Mouse (Mus musculus): ENCODE results near the gene Lef1.
A peak's percentile ranks its signal among the peaks of the same experiment; 100 is the strongest.

Gene Lef1

DNA sequence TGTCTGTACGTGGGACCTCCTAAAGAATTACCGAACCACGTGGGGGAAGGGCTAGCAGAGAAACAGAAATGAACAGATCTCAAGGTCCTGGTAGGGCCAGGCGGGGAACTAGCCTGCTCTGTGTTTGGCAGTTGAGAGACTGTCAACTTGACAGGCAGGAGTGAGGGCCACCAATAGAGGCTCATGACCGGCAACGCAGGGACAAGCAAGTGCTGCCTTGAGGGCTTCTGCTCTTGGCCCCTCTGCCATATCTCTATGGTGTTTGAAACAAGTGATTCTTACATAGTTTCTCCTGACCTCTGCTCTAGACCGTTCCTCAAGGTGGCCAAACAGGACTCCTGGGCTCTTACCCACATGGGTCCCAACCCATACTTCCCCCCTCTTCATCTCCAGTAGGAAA lies 141.3 kb downstream of the Lef1 start:
- DNase-seq = no peak

DNA sequence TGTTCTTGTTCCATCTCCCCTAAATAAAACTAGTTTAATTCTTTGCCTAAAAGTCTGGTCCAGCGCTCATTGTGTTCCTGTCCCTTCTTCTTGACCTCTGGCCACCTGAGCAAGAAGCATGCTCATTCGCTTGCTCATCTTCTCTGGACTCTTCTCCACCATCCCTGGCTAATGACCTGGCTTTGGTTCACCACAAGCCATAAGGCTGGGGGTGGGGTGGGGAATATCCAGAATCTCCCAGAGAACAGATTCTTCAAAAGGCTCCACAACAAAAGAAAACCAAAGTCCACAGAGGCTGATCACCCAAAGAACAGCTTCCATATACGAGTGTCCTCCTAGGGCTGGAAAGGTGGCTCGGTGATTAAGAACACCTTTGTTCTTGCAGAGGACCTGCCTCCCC lies 144.7 kb downstream of the Lef1 start:
- DNase-seq = peak; percentile 18 to 44

DNA sequence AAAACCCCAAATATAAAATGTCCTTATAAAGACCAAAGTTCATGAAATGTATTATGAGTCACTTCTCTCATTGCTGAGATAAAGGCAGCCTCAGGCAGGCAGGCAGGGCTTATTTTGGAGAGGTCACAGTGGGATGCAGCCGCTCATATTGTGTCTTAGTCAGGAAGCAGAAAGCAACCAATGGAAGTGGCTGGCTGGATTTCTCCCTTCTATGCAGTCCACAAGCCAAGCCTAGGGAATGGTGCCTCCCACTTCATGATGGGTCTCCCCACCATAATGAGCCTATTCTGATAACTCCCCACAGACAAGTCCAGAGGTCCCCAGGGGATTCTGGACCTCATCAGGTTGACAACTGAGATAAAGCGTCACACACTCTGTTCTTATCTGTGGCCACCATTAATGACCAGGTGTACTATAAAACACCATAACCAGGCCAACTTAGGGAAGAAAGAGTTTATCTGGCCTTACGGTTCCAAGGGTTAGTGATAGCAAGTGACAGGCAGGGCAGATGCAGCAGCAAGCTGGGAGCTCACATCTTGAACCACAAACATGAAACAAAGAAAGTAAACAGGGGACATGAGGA lies 145.2 kb downstream of the Lef1 start:
- DNase-seq = no peak

DNA sequence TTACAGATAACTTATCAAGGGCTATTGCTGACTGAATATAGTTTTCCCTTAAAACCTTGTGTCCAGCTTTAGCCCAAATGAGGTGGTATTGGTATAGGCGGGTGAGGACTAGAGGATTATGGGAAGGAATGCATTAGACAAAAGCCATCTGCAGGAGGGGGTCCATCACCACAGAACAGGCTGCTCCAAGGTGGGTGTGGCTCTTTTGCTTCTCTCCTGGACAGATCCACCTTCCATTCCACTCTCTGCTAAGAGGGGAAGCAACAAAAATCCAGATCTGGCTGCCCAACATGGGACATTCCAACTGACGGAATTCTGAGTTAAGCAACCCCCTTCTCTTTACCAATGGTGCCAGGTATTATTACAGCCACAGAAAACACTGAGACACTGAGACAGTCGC lies 148.7 kb downstream of the Lef1 start:
- no peak for DNase-seq

DNA sequence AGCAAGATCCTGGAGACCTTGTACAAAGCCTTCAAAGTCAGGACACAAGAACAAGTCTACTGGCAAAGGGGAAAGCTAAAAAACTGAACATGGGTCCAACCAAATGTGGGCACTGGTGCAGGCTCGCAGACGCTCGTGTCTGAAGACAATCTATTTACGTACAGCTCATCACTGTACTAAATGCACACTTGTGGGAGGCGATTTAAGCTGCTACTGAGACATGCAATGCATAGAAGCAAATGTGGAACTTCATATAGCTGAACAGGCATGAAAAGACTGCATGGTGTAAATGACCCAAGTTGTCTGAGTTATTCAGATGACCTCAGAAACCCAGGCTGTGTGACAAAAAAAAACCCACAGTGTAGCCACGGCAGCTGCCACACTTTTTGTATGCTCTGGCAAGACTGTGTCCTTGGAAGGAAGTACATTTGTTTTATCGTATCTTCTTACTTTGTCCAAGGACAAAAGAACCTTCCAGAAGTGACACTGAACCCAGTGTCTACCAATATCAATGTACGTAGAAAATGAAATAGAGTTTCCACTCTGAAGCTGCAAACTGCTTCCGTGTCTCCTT lies 149.2 kb downstream of the Lef1 start:
- DNase-seq = no peak

DNA sequence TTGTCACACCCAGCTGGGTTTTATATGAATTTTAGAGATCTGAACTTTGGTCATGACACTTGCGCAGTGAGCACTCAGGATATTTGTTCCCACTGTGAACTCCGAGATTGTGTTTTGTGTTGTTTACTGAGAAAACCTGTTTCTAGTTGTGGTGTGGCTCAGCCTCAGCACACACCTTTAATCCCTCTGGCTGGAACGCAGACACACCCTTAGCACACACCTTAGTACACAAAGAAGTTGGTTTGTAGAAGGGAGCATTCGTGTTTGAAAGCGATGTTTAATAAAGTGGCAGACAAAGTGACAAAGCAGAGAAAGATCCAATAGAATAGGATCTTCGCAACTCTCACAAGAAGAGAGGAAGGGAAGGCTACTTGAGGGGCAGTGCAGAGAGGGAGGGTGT lies 150.1 kb downstream of the Lef1 start:
- DNase-seq = no peak

DNA sequence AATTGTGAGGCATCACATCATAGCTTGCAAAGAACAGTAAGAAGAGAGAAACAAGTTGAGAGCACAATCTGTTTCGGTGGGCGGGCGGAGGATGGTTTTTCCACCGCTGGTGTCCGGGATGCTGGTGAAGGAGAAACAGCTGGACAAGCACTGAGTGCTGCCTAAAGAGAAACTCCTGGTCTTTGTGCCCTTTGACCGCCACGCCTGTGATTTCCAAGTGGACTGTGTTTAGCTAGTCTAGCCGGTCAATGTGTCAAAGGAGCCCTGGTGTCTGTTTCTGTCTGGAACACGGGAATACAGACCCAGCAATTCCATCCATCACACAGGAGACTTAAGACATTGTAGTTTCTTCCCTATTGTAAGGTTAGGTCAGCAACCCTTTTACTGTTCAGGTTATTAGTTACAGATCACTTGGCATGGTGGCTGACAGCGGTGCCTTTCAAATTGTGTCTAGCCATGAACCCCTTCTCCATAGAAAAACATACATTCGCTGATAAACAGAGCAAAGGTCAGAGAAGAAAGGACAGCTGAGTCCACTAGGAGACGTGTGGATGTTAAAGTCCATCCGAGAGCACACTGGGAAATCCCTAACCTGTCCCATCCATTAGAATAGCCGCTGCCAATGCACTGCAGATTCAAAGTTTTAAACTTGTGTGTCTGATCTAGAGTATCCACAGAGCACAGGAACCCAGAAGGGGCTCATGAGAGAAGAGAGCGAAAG lies 153.7 kb downstream of the Lef1 start:
- DNase-seq = peak; percentile 81 to 90

DNA sequence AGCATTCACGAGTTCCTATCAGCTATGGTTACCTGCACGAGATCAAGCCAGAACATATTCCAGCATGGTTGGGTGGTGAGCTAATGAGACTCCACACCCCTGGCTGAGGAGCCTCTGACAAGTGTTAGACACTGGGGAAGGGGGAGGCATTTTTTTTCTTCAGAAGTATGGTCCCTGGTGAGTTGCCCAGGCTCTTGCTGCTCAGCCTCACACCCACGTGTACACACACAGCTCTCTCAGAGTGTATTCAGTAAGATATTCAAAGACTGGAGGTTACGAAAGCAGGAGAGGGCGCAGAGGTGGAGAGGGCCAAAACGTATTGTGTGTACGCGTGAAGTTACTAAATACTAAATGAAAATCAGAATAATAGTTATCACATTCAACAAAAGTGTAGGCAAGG lies 155.2 kb downstream of the Lef1 start:
- no peak for DNase-seq

DNA sequence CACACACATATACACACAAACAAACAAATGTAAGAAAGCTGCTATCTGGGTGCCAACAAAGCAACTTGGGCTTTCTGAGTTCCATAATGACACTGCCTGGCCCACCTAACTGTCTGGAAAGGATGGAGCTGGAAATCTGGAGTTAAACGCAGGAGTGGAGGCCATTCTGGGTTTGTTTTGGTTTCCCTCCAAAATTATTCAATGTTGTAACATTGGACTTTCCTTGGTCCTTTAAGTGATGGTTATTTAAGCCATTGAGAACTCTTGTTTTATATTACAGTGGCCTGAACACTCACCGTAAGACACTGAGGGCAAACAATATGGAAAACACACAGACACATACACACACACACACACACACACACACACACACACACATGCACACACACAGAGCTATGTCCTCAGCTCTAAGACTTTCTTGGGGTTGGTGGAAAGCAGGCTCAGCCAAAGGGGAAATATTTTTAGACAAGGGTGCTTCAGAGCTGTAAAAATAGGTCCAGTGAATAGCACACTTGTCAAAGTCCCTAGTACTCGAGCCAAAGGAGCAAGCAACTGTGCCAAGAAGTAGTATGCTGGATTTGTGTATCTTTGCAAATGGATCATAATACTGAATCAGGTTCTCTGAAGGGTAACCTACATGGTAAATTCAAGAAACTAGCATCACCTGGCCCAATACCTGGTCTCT lies 156.2 kb downstream of the Lef1 start:
- DNase-seq = no peak

DNA sequence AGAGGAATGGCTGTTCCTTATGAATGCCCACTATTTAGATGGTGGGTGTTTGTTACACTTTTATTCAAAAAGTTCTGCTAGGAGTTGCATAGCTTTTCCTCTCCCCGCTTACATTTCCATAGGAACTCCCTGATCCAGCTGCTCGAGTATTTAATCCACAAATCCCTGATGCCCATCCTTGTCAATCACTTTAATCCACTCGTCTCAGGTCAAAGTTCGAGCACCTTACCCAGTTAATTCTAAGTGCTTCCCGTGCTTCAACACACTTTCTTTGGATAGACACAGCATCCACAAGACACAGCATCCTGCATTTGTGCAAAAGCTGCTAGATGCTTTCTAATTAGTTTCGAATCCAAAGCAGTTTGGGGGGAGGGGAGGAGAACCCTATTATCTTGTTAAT lies 160.1 kb downstream of the Lef1 start:
- DNase-seq = no peak

DNA sequence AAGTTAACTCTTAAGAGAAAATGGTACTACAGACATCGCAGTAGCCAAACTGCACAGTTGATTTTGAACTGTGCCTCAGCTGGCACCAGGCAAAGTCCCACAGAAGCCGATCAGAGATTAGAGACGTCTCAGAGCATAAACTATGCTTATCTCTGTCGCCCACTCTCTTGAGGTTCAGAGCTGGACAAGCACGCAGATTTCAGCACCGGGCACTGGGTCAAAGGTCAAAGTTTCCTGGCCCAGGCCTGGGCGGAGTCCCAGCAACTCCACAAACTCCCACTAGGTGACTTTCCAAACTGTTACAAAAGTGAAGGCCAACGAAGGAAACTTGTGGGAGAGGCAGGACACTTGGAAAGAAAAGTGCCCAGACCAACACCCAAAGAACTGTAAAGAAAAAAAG lies 160.9 kb downstream of the Lef1 start:
- peak; percentile 87 to 91 for DNase-seq

DNA sequence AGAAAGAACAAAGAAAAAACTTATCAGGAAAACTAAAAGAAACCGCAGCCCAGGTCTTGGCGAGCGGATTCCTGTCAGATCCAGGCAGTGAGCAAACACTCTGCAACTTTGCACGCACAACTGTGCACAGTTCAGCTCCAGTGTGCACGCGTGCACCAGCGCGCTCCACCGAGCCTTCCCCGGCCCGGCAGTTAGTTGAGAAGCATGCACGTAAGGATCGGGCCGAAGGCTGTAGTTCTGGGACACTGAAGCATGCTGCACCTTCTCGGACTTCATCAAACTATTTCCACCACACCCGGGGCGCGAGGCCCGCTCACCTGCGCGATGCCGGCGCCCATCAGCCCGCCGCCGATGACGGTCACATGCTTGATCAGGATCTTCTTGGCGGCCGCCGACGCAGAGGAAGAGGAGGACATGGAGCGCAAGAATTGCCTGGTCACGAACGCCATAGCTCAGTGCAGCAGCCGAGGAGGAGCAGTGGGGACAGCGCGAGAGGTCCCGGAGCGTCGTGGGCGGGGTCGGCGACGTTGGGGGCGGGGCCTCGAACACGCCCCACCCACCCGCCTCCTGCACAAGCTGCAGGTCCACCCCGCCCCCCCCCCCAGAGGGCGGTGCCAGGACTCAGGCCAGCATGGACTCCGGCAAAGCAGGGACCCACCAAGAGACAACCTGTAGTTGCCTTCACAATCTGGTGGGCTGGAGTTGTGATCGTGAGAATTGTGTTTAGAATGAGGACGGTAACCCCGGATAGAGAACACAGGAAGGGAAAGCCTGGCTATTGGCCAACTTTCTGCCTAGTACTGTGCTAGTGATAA lies 161.5 kb downstream of the Lef1 start, which contains the start of gene Hadh:
Hadh (minus strand) TSS at position 543 of the 815 bp plus-strand sequence.
- peak; percentile 88 to 93 for DNase-seq

DNA sequence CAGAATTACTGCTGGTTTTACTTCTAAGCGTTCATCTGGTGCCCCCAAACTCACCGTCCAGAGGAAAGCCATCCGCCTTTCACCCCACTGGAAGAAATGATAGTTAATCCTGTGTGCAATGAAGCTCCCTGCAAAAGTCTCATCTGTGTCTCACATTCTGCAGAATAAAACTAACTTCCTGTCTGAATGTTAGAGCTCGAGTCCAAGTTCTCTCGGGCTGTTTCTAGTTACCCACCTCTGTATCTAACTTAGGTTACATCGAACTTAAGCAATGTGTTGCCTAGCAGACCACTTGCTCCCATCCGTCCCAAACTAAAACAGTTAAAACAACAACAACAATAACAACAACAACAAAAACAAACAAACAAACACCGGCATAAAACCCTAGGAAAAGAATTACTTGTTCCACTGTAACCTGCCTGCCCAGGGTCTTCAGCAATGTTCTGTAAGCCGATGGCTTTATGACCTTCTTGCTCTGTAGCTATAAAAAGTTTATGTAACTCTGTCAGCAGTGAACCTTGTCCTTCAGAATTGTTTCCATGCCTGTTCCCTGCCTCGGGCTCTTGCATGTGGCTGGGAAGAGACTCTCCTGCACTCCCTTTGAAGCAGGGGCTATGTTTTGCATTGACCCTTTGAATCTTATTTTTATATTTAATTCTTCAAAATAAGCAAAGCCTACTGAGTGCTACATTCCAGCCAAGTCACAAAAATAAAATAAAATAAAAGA lies 162.3 kb downstream of the Lef1 start:
- peak in 1 of 2 experiments; percentile 71 for DNase-seq
